Mouse (Mus musculus): ENCODE data around the gene Nefh. TPM values are rescaled to one million over a fixed set of nuclear protein-coding genes. Genes with fewer than 3 reads are reported as not detected.
A peak's percentile ranks its signal among the peaks of the same experiment; 100 is the strongest.

Gene Nefh
- polyA plus RNA-seq, 1 experiment, result 66.7 TPM

DNA sequence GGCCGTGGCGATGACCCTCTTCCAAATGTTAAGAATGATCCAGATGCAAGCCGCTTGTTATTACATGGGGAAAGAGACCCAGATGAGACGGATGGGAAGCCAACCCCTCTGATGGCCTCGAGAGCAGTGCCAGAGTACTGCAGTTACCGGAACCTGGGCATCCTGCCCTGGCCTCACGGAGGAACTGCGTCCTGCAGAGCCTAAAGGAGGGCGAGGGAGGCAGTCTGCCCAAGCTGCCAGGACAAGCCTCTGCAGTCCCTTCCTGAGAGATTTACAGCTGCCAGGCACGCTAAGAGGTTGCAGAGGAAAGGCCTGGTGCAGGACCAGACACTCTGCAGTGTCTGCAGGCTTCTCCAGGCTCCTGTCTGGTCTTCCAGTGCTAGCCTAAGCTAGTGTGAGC, 20.5 kb upstream of the Nefh start:
- TF ChIP-seq GATA1 (IDR thresholded peaks at IDR 0.05; ENCODE audit: low read length), result no peak

DNA sequence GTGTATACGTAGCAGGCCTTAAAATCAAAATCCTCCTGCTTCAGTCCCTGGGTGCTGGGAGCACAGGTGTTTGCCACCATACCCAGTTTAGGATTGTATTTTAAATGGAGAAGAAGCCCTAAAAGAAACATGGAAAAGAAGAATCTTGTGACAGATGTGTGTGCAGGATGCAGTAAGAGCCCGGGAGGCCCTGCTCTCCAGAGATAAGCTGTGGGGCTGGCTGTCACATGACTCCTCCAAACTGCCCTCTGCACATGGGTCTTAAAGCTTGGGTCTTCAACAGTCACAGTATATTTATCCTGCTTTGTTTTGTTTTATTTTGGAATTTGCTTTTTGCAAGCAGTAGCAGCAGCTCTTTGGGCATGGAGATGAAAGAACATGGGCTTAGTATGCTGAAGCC, 19.7 kb upstream of the Nefh start:
- TF ChIP-seq GATA1 (IDR thresholded peaks at IDR 0.05; ENCODE audit: low read length), result peak; percentile 22

DNA sequence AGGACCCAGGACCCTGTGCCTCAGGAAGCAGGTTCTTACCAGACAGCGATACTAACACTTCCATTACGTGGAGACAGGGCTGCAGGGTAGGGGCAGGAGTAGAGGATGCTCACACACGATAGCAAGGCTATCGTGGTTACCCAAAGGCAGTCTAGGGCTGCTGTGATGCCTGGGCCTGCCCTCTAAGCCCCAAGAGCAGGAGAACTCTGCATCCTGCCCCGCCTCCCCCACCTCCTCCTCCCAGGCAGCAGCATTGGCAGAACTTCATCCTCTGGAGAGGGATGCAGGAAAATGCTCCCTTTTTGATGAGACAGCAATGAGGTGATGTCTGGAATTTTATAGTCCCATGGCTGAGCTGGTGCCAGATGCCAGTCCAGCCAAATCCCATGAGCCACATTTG, 19.0 kb upstream of the Nefh start:
- TF ChIP-seq GATA1 (IDR thresholded peaks at IDR 0.05; ENCODE audit: low read length), result no peak

DNA sequence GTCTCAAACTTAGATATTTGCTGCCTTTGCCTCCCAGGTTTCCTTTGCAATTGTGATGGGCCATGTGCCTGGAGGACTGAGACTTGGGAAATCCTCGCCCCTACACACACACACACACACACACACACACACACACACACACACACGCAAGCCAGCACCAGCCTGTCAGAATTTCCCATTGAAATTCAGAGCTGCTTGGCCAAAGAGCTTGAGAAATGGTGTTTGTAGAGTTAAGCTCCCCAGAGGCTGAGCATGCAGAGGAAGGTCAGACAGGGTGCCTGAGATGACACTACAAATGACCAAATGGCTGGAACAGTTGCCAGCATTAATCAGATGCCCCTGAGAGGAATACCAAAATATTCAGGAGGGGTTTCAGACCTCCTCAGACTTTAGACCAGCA, 18.5 kb upstream of the Nefh start:
- no peak for TF ChIP-seq GATA1 (IDR thresholded peaks at IDR 0.05; ENCODE audit: low read length)

DNA sequence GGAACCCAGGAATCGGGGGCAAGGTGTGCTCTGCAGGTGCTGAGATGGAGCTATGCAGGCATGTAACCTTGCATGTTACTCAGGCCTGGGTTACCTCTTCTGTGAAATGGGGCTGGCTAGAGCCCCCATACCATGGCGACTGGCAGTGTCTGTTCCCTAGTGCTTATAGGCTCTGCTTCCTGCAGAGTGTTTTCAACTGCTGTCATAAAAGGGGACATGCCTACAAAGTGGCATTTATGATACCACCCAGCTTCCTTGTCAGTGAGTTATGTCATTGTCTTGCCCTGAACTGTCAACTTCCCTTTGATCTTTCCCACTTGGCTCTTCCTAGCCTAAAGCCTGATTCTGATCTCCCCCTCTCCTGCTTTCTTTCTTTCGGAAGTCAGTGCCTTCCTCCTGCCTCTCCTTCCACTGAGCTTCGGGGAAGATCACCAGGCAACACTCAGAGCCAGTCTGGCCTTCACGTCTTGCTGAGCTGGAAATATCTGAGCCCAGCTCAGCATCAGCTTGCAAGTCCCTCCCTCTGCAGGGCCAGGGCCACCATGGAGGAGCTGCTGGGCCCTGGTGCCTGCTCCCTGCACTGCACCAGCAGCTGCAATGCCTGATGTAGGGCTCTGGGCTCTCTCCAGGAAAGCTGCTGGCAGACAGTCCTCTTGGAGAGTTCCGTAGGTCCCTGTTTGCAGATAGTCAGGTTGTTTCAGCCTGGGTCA, 15.4 kb upstream of the Nefh start:
- TF ChIP-seq GATA1 (IDR thresholded peaks at IDR 0.05; ENCODE audit: low read length), result no peak

DNA sequence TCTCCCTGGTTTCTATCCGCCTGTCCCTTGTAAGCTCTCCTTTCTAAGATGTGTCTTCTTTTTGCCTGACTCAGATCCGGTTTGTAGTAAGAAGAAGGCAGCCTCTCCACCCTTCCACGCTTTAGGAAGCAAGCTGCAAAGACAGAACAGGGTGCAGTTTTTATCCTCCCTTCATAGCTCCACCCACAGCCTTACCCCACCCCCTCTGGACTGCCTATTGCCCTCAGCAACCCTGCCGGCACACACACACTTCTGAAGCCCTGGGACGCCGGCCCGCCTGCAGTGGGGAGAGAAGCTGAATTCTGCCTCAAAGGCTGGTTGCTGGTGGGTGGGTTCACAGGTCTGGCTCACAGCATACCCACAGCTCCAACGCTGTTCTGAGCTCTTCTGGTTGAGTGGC, 6.1 kb upstream of the Nefh start:
- no peak for TF ChIP-seq GATA1 (IDR thresholded peaks at IDR 0.05; ENCODE audit: low read length)

DNA sequence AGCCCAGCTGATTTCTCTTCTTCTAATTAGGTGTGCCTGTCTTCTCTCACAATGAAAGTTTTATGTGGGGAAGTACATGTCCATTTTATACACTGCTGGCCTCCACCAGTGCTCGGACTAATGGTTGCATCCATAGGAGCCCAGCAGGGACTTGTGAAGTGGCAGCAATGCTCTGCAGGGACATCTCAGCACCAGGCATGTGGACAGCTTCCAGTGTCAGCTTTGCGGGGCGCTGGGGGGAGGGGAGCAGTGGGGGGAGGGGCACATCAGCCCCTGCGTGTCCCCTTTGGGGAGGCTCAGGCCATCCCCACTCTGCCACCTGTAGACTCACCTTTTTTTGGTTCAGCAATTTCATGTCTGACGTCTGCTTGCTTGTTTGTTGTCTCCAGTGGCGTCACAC, 5.5 kb upstream of the Nefh start:
- no peak for TF ChIP-seq GATA1 (IDR thresholded peaks at IDR 0.05; ENCODE audit: low read length)

DNA sequence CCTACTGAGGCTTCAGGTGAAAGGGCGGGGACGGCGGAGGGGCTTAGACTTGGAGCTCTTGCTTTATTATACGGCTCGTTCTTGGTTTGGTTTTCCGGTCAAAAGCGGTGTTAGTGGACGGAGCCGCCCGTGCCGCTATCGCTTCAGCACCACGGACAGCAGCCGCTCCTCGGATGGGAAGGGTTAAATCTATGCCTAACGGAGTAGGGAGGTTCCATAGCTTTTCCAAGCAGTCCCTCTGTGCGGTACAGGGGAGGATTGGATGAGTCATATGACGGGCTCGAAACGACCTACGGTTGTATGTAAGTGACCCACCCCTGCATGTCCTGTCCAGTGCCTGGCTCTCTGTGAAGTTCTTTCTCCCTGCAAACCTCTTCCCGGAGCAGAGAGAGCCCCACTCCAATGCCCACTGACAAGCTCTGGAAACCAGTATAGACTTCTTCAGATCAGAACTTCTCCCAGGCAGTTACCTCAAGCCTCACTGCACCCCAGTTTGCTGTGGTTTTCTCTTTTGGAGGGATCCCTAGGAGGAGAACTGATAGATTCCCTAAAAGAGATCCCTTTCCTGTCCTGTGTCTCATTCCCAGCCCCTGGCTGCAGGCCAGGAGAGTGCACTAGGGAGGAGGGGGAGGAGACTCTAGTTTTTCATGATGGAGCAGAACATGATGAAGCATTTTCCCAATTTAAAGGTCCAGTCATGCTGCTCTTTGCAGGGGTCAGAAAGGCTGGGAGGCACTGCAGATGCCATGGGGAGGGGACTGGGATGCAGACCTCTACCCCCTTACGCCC, 1.6 kb upstream of the Nefh start:
- TF ChIP-seq GATA1 (IDR thresholded peaks at IDR 0.05; ENCODE audit: low read length), result no peak

DNA sequence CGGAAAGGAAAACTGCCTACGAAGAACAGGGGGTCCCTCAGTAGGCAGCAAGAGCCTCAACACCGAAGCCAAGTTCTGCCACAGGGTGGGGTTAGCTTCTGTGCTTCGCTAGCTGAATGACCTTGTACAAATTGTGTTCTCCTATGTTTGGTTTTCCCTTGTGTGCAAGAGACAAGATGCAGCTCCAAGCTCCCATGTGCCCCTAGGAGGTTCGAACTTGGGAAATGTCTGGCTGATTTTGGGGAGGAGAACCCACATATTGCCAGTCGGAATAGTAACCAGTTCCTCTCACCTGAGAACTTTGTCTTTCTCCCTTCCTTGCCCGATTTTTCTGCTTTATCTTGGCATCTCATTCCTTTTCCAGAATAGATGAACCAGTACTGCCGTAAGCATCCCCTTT, 928 bp upstream of the Nefh start:
- TF ChIP-seq GATA1 (IDR thresholded peaks at IDR 0.05; ENCODE audit: low read length), result no peak

DNA sequence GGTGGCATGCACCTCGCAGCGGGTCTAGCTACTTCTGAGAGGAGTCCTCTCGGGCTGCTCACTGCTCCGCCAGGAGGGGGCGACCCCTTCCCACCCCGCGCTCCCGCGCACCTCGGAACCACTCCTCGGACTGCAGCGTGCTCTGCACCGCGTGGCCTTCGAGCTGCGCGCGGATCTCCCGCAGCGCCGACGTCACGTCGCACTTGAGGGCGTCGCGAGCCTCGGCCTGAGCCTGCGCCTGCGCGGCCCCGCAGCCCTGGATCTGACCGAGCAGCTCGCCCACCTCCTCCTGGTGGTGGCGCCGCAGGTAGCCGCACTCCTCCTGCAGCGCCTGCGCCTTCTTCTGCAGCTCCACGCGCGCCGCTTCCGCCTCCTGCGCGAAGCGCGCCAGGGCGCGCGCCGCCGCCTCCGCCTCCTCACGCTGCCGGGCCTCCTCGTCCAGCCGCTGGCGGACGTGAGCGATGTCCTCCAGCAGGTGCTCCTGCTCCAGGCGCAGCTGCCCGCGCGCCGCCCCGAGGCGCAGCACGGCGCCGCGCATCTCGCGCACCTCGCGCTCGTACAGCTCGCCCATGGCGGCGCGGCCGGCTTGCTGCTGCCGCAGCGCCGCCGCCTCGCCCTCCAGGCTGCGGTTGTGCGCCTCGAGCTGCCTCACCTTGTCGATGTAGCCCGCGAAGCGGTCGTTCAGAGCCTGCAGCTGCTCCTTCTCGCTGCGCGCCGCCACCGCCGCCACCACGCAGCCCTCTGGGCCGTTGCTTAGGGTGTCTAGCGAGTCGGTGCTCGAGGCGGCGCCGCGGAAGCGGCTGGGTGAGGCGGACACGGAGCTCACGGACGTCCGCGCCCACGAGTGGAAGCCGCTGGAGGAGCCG, 684 bp downstream of the Nefh start:
- TF ChIP-seq GATA1 (IDR thresholded peaks at IDR 0.05; ENCODE audit: low read length), result no peak

DNA sequence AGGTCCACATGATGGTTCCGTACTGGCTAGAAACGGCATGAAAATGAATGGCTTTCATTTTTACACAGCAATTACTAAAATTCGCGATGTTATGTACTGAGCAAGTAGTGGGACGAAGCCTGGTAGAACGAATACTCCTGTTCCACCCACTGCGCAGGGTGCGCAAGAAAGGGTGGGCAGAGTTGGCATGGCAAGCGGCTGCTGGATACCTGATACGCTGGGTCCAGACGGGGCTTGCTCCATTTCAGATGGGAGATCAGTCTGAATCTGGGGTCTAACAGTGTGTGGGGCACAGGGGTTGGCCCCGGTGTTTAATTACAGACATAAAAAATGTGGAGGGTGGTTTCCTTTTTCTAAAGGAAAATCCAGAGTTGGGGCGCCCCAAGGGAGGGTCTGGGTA, 1.3 kb downstream of the Nefh start:
- no peak for TF ChIP-seq GATA1 (IDR thresholded peaks at IDR 0.05; ENCODE audit: low read length)

DNA sequence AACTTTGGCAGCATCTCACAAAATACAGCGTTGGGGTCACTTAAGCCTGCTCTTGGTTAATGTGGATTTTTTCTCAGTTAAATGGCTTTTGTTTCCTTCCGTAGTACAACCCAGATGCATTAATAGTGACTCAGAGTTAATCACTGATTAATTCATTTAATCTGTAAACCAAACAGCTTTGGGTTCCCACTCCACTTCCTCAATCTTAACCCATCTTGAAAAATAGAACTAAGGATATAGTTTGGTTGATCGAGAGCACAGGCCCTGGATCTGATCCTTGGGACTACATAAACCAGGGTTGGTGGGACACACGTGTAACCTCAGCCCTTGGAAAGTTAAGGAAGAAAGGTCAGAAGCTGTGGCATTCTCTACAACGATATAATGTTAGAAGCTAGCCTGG, 11.6 kb downstream of the Nefh start:
- TF ChIP-seq GATA1 (IDR thresholded peaks at IDR 0.05; ENCODE audit: low read length), result no peak

DNA sequence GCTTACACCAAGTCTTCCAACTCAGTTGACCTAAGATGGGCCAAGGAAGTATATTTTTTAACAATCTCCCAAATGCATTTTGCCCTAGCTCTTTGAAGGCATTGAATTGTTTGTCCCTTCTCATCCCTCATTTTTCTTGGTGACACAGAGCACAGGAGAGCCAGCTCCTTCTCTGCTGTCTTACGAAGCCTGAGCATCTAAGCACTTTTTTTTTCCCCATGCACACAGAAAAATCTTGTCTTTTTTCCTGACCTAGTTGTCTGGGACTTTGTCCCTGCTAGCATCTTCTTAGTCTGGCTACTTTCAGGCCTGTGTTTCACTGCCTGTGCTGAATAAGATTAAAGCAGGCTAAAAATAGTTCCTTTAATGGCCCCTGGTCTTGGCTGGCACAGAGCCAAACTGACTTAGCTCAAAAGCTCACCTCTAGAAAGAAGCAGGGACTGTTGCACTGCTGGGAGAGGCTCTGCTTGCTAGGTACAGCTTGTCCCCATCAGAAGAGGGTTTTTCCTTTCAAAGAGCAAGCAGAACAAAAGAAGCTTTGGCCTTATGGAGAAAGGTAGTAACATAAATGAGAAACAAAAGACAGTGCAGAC, 16.8 kb downstream of the Nefh start:
- no peak for TF ChIP-seq GATA1 (IDR thresholded peaks at IDR 0.05; ENCODE audit: low read length)

DNA sequence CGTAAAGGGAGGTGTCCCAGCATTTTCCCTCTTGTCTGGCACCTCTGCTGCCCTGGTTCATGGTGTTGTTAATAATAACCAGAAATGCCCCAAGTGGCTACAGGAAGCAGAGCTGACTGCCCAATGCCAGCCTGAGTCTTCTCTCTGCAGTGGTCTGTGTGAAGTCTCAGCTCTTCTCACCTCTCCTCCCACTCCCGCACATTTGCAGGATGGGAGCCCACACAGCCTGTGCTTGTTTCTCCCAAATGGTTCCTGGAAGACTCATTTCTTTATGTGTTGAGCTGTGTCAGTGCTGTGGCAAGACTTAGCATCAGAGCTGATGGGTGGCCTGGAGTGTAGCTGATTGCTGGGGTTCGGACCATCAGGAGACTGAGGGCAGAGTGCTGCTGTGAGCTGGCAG, 20.6 kb downstream of the Nefh start:
- no peak for TF ChIP-seq GATA1 (IDR thresholded peaks at IDR 0.05; ENCODE audit: low read length)

DNA sequence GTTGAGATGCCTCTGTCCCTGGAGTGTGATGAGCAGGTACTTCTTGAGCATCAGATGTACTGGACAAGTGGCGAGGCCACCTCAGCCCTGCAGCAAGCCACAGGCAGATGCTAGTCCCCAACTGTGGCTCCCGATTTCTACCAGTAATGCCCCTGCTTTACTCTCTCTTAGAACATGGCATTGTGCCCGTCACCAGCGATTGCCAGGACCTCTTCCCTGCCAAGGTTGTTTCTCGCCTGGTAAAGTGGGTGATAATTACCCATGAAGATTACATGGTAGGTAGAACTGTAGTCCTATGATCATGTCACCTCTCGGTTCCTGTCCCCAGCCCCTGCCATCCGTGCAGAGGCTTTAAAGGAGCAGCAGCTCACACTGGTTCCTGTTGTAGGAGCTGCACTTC, 26.1 kb downstream of the Nefh start:
- no peak for TF ChIP-seq GATA1 (IDR thresholded peaks at IDR 0.05; ENCODE audit: low read length)

DNA sequence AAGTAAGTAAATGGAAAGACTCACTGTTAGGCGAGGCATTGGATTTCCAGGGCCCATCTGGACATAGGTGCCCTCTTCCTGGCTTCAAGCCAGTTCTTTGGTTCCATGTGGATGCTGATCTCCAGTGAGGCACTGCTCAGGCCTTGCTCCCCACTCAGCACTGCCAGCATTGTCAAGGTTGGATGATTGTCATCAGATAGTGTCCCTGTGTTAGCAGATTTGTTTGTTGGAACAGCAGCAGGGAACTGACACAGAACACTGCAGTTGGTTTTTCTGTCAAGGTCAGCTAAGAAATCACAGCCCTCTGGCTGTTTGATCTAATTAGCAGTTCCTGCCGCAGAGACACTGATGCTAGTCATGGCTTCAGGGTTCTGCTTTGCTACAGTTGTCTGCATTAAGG, 26.6 kb downstream of the Nefh start:
- no peak for TF ChIP-seq GATA1 (IDR thresholded peaks at IDR 0.05; ENCODE audit: low read length)
